Mouse (Mus musculus) cerebellum, adult 2 months (tissue): ENCODE measurements around the gene Tbx1. TPM values are rescaled to one million over a fixed set of nuclear protein-coding genes. Genes with fewer than 3 reads are reported as not detected.

Experiments
- DNase-seq, 2 experiments: peaks; one replicate each; pipeline ENCODE4 v3.0.0; 2021
- H3K27ac ChIP-seq: fragments of 200-500 bp; 2 replicates; pipeline ENCODE4 v1.5.1; 2012; ENCODE audit warnings: low read length, control low read depth, inconsistent platforms; ENCODE audit not compliant: insufficient read depth
- H3K27me3 ChIP-seq: fragments of 200-500 bp; 2 replicates; pipeline ENCODE4 v1.6.1; 2012; ENCODE audit warnings: inconsistent platforms, mild to moderate bottlenecking, low read length, moderate library complexity; ENCODE audit not compliant: control insufficient read depth, insufficient read depth
- H3K4me1 ChIP-seq: fragments of 200-500 bp; 2 replicates; pipeline ENCODE4 v1.6.1; 2011; ENCODE audit warnings: low read length; ENCODE audit not compliant: control insufficient read depth, insufficient read depth
- H3K4me3 ChIP-seq: fragments of 200-500 bp; replicated peaks from 2 replicates; pipeline ENCODE3; 2011; ENCODE audit warnings: mild to moderate bottlenecking, low read depth, low read length, control low read depth; ENCODE audit not compliant: insufficient read depth
- CTCF ChIP-seq: fragments of 200-500 bp; IDR thresholded peaks from 2 replicates; pipeline ENCODE4 v1.5.1; 2011; ENCODE audit warnings: low read depth, mild to moderate bottlenecking, control low read depth, low read length, moderate library complexity, borderline replicate concordance; ENCODE audit not compliant: insufficient read depth
- POLR2A ChIP-seq: fragments of 200-500 bp; IDR thresholded peaks from 2 replicates; pipeline ENCODE4 v1.6.1; 2011; ENCODE audit warnings: low read length, control low read depth, borderline replicate concordance; ENCODE audit not compliant: insufficient read depth
- WGBS: fragments of 180-500 bp; shearing (Covaris S2); methylation state at CpG from one replicate; pipeline ENCODE4 v1.1.7; 2018; 5-methylcytosine and 5-hydroxymethylcytosine counted together
- polyA plus RNA-seq: library from polyadenylated mRNA; depleted of rRNA; stranded (reverse); fragments of >200 nt; gene quantifications from 2 replicates; pipeline ENCODE4 v1.2.3, GENCODE M21; 2012; rRNA removed

Tbx1 gene
- 2.4 and 3.0 TPM in 2 replicates for polyA plus RNA-seq

DNA sequence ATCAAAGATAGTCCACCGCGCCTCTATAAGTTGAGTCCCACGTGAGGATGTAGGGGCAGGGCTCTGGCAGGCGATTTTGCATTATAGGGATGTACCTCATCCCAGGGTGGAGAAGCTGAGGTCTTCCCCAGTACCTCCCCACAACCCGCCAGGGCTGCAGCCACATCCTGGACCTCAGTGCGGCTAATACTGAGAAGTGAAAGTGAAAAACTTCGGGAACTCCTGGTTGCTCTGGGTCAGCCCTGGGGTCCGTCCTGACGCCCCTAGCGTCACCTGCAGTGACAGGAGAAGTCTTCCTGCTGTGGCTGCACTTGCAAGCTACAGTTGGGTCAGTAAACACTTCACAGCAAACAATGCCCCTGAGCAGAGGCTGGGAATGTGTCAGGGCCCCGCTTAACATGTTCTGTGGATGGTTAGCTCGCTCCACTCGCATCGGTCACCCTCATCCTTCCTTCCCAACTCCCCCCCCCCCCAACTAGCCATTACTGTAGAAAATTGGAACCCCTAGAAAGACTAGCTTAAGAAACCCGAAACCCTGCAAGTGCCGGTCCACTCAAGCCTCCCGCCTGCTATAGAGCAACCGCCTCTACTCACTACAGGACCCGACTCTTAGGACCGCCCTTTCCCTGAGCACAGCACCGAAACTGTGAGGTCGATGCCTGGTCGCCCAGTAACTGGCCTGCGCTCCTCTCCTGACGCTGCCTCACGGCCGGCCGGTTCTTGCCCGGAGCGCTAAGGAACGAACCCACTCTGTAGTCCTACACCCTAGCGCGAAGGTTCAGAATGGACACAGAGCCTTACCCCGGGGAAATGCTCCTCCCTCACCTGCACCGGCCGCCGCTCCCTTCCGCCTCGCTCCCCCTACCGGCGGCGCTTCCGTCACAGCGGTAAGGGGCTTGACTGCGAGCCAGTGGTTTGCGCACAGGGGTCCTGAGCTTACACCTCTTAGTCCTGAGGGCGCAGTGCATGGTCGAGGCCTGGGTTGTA lies at the start of gene Tbx1:
Tbx1 (minus strand) TSS at position 868 of the 987 bp plus-strand sequence.
- Histone ChIP-seq H3K27me3 (peaks cover 8% of the 10 kb centered on the region; the same call in 1 of the 2 replicates), H3K4me3 (peak within 1 kb of the TSS; percentile 52), H3K4me1 (no peaks in the 10 kb centered on the region), H3K27ac (no peak within 1 kb of the TSS)
- no peak for DNase-seq
- TF ChIP-seq POLR2A (no peak), CTCF (peak; percentile 21; the same call in 1 of the 2 replicates)
- WGBS: 8% methylated on average over 48 of the region's 48 CpGs

DNA sequence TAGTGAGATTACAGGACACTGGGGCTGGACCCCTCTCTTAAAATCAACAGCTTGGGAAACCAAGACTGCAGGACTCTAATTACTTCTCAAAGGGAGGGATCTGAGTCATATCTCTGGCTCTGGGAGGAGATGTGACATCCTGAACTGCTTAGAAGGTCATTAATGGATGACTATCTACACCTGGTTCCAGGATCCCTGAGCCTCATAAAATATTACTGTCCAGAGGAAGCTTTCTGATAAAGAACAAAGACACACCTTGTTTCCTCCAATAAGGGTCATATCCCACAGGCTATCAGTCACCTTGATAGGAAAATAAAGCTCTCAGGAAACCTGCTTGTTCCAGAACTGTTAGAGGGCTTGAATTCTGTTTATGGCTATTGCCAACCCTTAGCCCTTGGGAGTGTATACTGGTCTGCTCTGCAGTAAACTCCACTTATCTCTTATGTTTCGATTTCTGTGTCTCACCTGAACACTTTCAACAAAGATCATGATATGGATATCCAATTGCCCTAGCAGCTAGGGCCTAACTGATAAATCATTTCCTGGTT lies 49.0 kb upstream of the Tbx1 start:
- TF ChIP-seq CTCF (no peak), POLR2A (no peak)
- no peaks in the 10 kb centered on the region for H3K4me1 ChIP-seq
- no peak for DNase-seq
- no peak overlapping the region for H3K27ac ChIP-seq
- no peak overlapping the region for H3K4me3 ChIP-seq
- H3K27me3 ChIP-seq: no peaks in the 10 kb centered on the region
- 89% methylated on average over 1 of the region's 1 CpGs for WGBS

DNA sequence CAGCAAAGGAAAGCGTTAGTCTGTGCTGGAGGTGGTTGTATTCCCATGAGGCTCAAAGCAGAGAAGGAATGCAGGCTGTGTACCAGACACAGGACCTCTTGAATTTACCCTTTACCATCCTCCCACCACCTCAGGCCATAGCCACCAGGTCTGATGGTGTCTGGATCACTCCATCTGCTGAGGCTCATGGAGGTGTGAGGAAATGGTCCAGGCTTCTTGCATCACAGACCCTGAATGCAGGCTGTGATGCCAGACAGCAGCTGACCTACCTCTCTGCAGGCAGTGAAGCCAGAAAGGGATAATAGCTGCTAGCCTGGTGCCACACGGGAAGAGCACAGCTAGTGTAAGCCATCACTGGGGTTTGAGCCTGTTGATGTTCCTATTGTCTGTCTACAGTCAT lies 47.9 kb upstream of the Tbx1 start:
- WGBS: 48% methylated on average over 2 of the region's 2 CpGs
- DNase-seq: no peak
- TF ChIP-seq CTCF (no peak), POLR2A (no peak)
- Histone ChIP-seq H3K4me3 (no peak overlapping the region), H3K27me3 (no peaks in the 10 kb centered on the region), H3K27ac (no peak overlapping the region), H3K4me1 (no peaks in the 10 kb centered on the region)

DNA sequence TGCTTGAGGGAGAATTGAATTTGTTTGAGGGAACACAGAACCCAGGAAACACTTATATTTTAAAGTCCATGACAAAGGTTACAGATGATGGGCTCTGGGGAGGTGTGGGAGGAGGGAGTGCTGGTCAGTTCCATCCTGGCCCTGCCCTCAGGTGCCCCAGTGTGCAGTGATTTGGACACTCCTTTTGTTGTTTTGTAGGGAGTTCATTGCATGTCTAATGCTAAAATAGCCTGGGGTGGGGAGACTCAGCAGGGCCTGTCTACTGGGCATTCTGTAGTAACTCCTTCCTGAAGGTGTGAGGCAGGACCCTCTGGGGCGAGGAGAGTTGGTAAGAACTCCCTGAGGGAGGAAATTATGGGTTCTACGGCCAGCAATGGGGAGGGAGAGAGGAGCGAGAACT lies 46.3 kb upstream of the Tbx1 start:
- WGBS: 42% methylated on average over 3 of the region's 3 CpGs

DNA sequence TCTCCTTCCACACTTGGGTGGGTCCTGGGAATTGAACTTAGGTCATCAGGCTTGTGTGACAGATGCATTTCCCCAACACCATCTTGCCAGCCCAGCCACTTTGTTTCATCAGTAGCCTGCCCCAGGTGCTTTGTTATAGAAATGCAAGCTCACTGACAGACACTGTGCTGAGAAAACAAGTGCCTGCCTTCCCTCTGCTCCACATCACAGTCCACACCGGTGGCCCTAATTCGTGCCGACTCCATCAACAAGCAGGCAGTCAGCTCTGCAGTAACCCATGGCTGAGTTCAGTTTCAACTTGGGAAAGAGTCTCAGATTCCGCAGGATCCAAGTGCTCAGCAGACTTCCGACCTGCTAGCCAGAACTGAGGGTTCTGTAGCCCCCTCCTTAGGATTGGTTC lies 45.9 kb upstream of the Tbx1 start:
- Histone ChIP-seq H3K4me1 (no peaks in the 10 kb centered on the region), H3K27ac (no peak overlapping the region), H3K4me3 (no peak overlapping the region), H3K27me3 (no peaks in the 10 kb centered on the region)
- no peak for TF ChIP-seq CTCF
- no peak for TF ChIP-seq POLR2A
- DNase-seq: no peak
- 79% methylated on average over 5 of the region's 5 CpGs for WGBS

More for the DNA sequence above, 46.3 kb upstream of the Tbx1 start:
- Histone ChIP-seq H3K27ac (no peak overlapping the region), H3K4me1 (no peaks in the 10 kb centered on the region), H3K27me3 (no peaks in the 10 kb centered on the region), H3K4me3 (no peak overlapping the region)
- no peak for DNase-seq
- TF ChIP-seq CTCF: no peak
- TF ChIP-seq POLR2A: no peak

DNA sequence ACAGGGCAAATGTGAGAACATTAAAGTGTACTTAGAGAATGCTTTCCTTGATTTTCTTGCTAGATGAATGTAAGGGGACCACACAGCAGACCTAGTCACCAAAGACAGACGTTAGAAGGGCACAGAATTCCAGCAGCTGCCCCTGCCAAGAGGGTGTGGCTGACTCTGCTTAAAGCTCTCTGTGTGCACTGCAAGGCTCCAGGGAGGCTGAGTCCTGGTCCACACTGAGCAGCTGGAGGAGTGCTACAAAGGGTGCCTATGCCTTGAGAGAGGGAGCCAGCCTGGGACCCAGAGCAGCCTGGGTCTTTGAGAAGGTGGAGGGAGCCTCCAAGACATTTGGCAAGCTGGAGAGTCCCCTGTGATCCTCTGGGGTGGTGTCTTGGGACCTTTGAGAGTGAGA lies 42.9 kb upstream of the Tbx1 start:
- 32% methylated on average over 1 of the region's 1 CpGs for WGBS
- TF ChIP-seq CTCF (no peak), POLR2A (no peak)
- no peak for DNase-seq

DNA sequence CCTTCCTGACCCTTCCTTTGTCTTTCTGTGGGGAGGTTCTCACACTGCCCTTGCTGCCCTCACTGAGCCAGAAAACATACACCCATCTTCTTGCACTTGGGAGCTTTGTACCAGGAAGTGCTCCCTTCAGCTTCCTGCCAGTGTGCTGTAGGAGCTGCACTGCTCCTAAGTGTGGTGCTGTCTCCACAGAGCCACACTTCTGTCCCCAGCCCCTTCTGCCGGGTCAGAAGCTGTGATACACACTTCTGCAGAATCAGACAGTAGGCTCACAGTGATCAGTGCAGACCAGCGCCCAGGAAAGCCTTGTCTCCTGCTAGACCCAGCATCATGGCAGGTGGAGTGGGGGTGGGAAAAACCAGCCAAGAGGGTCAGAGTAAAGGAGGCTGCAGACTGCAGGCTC lies 42.3 kb upstream of the Tbx1 start:
- DNase-seq: no peak
- H3K27me3 ChIP-seq: no peaks in the 10 kb centered on the region
- 63% methylated on average over 2 of the region's 2 CpGs for WGBS
- H3K4me1 ChIP-seq: peaks cover 11% of the 10 kb centered on the region
- no peak for TF ChIP-seq CTCF
- TF ChIP-seq POLR2A: no peak
- no peak overlapping the region for H3K4me3 ChIP-seq
- H3K27ac ChIP-seq: no peak overlapping the region

More for the DNA sequence above, 42.9 kb upstream of the Tbx1 start:
- no peak overlapping the region for H3K27ac ChIP-seq
- H3K4me1 ChIP-seq: peaks cover 8% of the 10 kb centered on the region
- H3K27me3 ChIP-seq: no peaks in the 10 kb centered on the region
- H3K4me3 ChIP-seq: no peak overlapping the region
